ENCODE assay signal across 8 mouse cellular contexts in the genomic region with DNA sequence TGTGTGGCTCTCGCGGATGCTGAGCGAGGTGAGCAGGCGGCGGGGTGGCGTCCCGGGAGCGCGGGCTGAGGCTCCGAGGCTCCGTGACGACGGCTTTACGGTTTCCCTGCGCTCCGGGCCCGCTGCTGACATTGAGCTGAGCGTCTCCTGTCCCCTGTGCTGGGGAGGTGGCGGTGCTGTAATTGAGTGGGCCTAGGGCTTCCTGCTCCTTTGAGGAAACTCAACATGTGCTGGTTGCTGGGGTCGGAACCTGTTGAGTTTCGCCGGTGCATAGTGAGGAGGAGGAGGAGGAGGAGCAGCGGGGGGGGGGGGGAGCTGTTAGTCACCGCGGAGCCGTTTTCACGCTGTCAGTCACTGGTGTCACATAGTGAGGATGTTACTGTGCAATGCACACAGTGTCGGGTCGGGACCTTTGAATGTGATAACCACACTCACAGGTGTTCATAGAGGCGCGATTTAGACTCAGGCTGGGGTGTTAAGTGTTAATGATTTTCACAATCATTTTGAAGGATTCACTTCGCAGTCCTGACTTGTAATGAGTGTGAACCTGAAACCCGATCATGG. TPM values are rescaled to one million over a fixed set of nuclear protein-coding genes. Genes with fewer than 3 reads are reported as not detected.
DNase-seq lines count a peak whose midpoint lies in the region; ATAC-seq and TF ChIP-seq lines count a peak whose summit lies in the region.

No protein-coding gene starts in this region.

- peak overlapping the region; percentile 67 for H3K9ac ChIP-seq in heart, embryonic 15.5 days
- peak overlapping the region; percentile 78 for H3K9ac ChIP-seq in MEL (ENCODE audit: control insufficient read depth, low read depth, low read length, poor library complexity, severe bottlenecking)

- intact Hi-C loops in heart, postnatal 36 days (cut with DNase I) = loop anchor here (1.0 to 2.0 kb wide), 3 partner anchors 16 to 86 kb away; a partner anchor contains a TSS

- peak overlapping the region; percentile 68 for H3K4me3 ChIP-seq in heart, embryonic 15.5 days
- peak overlapping the region; percentile 70 to 88 for H3K4me3 ChIP-seq in MEL (ENCODE audit: control insufficient read depth in 1 of 2, insufficient read depth in 1 of 2, low read depth in 2 of 2, low read length in 2 of 2)
- H3K4me3 ChIP-seq in hindbrain, embryonic 10.5 days = peak overlapping the region; percentile 90
- H3K4me3 ChIP-seq in midbrain, embryonic 10.5 days = peak overlapping the region; percentile 100

- H3K9me3 ChIP-seq in heart, embryonic 15.5 days (replicated peaks) = no peaks in the 10 kb centered on the region
- H3K9me3 ChIP-seq in MEL (replicated peaks; ENCODE audit: insufficient read depth, low read length) = no peaks in the 10 kb centered on the region
- H3K9me3 ChIP-seq in hindbrain, embryonic 10.5 days = no peaks in the 10 kb centered on the region
- H3K9me3 ChIP-seq in midbrain, embryonic 10.5 days (replicated peaks) = no peaks in the 10 kb centered on the region

- no peak for DNase-seq in heart, postnatal 36 days
- no peak for DNase-seq in MEL (ENCODE audit: low read depth, low spot score)
- DNase-seq in hindbrain, embryonic 10.5 days (ENCODE audit: low spot score) = no peak
- no peak for DNase-seq in midbrain, embryonic 10.5 days (ENCODE audit: low spot score)
- DNase-seq in urinary bladder, adult 2 months (ENCODE audit: low spot score) = no peak
- no peak for DNase-seq in spleen, postnatal 4 days (ENCODE audit: low spot score in 2 of 2)
- DNase-seq in cerebellum, postnatal 14 days = no peak

- peak; percentile 51 for ATAC-seq in heart, embryonic 15.5 days (replicated peaks; ENCODE audit: insufficient number of reproducible peaks, insufficient read depth, low FRiP score, low read depth)

- TF ChIP-seq EP300 in MEL (IDR thresholded peaks at IDR 0.05; ENCODE audit: low read depth in 1 of 2, low read length in 2 of 2) = no peak

- no peak for TF ChIP-seq RAD21 in MEL (IDR thresholded peaks at IDR 0.05; ENCODE audit: low read depth, low read length)

- H3K4me1 ChIP-seq in heart, embryonic 15.5 days (replicated peaks) = peaks cover 20% of the 10 kb centered on the region
- peaks cover 0 to 17% of the 10 kb centered on the region in 2 experiments; a peak in 2 of 4 replicates for H3K4me1 ChIP-seq in MEL (ENCODE audit: control insufficient read depth in 1 of 2, insufficient read depth in 2 of 2, low read length in 2 of 2)
- peaks cover 32% of the 10 kb centered on the region for H3K4me1 ChIP-seq in hindbrain, embryonic 10.5 days (replicated peaks)
- peaks cover 32% of the 10 kb centered on the region for H3K4me1 ChIP-seq in midbrain, embryonic 10.5 days

- no peak for TF ChIP-seq POLR2A in MEL (IDR thresholded peaks at IDR 0.05; ENCODE audit: control insufficient read depth in 1 of 2, insufficient read depth in 1 of 2, low read depth in 1 of 2, low read length in 2 of 2, poor library complexity in 1 of 2)

- WGBS in heart, embryonic 15.5 days = under 1% methylated on average over 32 of the region's 33 CpGs
- 2% methylated on average over 33 of the region's 33 CpGs for WGBS in hindbrain, embryonic 10.5 days
- 2% methylated on average over 33 of the region's 33 CpGs for WGBS in midbrain, embryonic 10.5 days

- no peak for TF ChIP-seq CTCF in MEL (IDR thresholded peaks at IDR 0.05 in 2 of 3, conservative IDR thresholded peaks at IDR 0.05 in 1 of 3; ENCODE audit: control insufficient read depth in 1 of 3, insufficient read depth in 1 of 3, low read depth in 2 of 3, low read length in 3 of 3, poor library complexity in 1 of 3, severe bottlenecking in 1 of 3)

- H3K36me3 ChIP-seq in heart, embryonic 15.5 days = peaks cover 32% of the 10 kb centered on the region
- peaks cover 0 to 13% of the 10 kb centered on the region in 2 experiments; a peak in 3 of 4 replicates for H3K36me3 ChIP-seq in MEL (ENCODE audit: control insufficient read depth in 1 of 2, insufficient read depth in 2 of 2, low read length in 2 of 2)
- peaks cover 43% of the 10 kb centered on the region for H3K36me3 ChIP-seq in hindbrain, embryonic 10.5 days
- H3K36me3 ChIP-seq in midbrain, embryonic 10.5 days = peaks cover 42% of the 10 kb centered on the region

- H3K27me3 ChIP-seq in heart, embryonic 15.5 days = no peaks in the 10 kb centered on the region
- H3K27me3 ChIP-seq in MEL (ENCODE audit: control insufficient read depth in 1 of 2, insufficient read depth in 2 of 2, low read length in 2 of 2) = no peaks in the 10 kb centered on the region
- H3K27me3 ChIP-seq in hindbrain, embryonic 10.5 days (ENCODE audit: insufficient read depth, poor library complexity, severe bottlenecking) = no peaks in the 10 kb centered on the region
- H3K27me3 ChIP-seq in midbrain, embryonic 10.5 days (ENCODE audit: low read depth, poor library complexity, severe bottlenecking) = no peaks in the 10 kb centered on the region

- H3K4me2 ChIP-seq in heart, embryonic 15.5 days = peak overlapping the region; percentile 66

- 0 out of 2 replicates have a peak overlapping the region, but pooled peaks have one; percentile 0 for H3K27ac ChIP-seq in heart, embryonic 15.5 days
- peak overlapping the region; percentile 26; the same call in 1 of the 2 replicates for H3K27ac ChIP-seq in MEL (ENCODE audit: control insufficient read depth, low read depth, low read length)
- H3K27ac ChIP-seq in hindbrain, embryonic 10.5 days = peak overlapping the region; percentile 83
- peak overlapping the region; percentile 83 for H3K27ac ChIP-seq in midbrain, embryonic 10.5 days (replicated peaks)

- peaks cover 18% of the 10 kb centered on the region for H3K79me2 ChIP-seq in MEL (ENCODE audit: control insufficient read depth, insufficient read depth, low read length, poor library complexity)

TF ChIP-seq in MEL, 35 proteins besides CTCF, POLR2A, EP300 and RAD21 (continues in another document):
- no peak for TF ChIP-seq ZKSCAN1 (IDR thresholded peaks at IDR 0.05; ENCODE audit: low read depth, low read length)
- no peak for TF ChIP-seq RCOR1 (IDR thresholded peaks at IDR 0.05; ENCODE audit: low read depth, low read length)
- no peak for TF ChIP-seq NELFE (IDR thresholded peaks at IDR 0.05; ENCODE audit: low read depth, low read length)
- no peak for TF ChIP-seq SIN3A (IDR thresholded peaks at IDR 0.05; ENCODE audit: low read length)
- no peak for TF ChIP-seq ZC3H11A (IDR thresholded peaks at IDR 0.05; ENCODE audit: low read depth, low read length)
- TF ChIP-seq POLR2AphosphoS2 (IDR thresholded peaks at IDR 0.05; ENCODE audit: low read length) = no peak

RNA-seq across cellular contexts. Expression of a gene that starts 0.4 kb away (rescaled TPM):
- 15.2 and 19.6 TPM in 2 replicates for polyA plus RNA-seq in heart, embryonic 15.5 days (2015; fragmentation: Nextera tagmentation; extraction: Ambion mirVana)
- 10 to 100 TPM; 17.9 to 21.7 TPM for total RNA-seq in heart, postnatal 36 days (2021)
- 30.3 and 34.6 TPM in 2 replicates for total RNA-seq in MEL (2012; rRNA removed)
- polyA plus RNA-seq in MEL (2012; ENCODE audit: insufficient read depth in 1 of 2, insufficient read length in 2 of 2, low read depth in 1 of 2, low replicate concordance in 2 of 2, missing spikeins in 1 of 2) = 10 to 100 TPM in 1 of 2 experiments, not detected in 1; 44.7 TPM
- 39.9 and 43.7 TPM in 2 replicates for polyA plus RNA-seq in hindbrain, embryonic 10.5 days (2016; fragmentation: Nextera tagmentation; extraction: Ambion mirVana)
- polyA plus RNA-seq in midbrain, embryonic 10.5 days (2016; fragmentation: Nextera tagmentation; extraction: Ambion mirVana) = 43.0 and 47.6 TPM in 2 replicates
- polyA plus RNA-seq in urinary bladder, adult 2 months (2012; rRNA removed) = 21.6 and 24.2 TPM in 2 replicates

RNA-seq across cellular contexts. Expression of a gene that starts 16.3 kb away (rescaled TPM):
- 20.7 and 28.8 TPM in 2 replicates for polyA plus RNA-seq in heart, embryonic 15.5 days (2015; fragmentation: Nextera tagmentation; extraction: Ambion mirVana)
- 1 to 10 TPM; 6.5 to 7.0 TPM for total RNA-seq in heart, postnatal 36 days (2021)
- 29.4 and 36.5 TPM in 2 replicates for total RNA-seq in MEL (2012; rRNA removed)
- polyA plus RNA-seq in MEL (2012; ENCODE audit: insufficient read depth in 1 of 2, insufficient read length in 2 of 2, low read depth in 1 of 2, low replicate concordance in 2 of 2, missing spikeins in 1 of 2) = 10 to 100 TPM in 1 of 2 experiments, not detected in 1; 49.3 TPM
- polyA plus RNA-seq in hindbrain, embryonic 10.5 days (2016; fragmentation: Nextera tagmentation; extraction: Ambion mirVana) = 52.5 and 53.2 TPM in 2 replicates
- polyA plus RNA-seq in midbrain, embryonic 10.5 days (2016; fragmentation: Nextera tagmentation; extraction: Ambion mirVana) = 48.7 and 51.0 TPM in 2 replicates
- polyA plus RNA-seq in urinary bladder, adult 2 months (2012; rRNA removed) = 26.3 and 28.7 TPM in 2 replicates

RNA-seq across cellular contexts. Expression of a gene that starts 16.4 kb away (rescaled TPM):
- 15.6 and 23.3 TPM in 2 replicates for polyA plus RNA-seq in heart, embryonic 15.5 days (2015; fragmentation: Nextera tagmentation; extraction: Ambion mirVana)
- 10 to 100 TPM; 12.4 to 12.5 TPM for total RNA-seq in heart, postnatal 36 days (2021)
- total RNA-seq in MEL (2012; rRNA removed) = 28.9 and 37.1 TPM in 2 replicates
- polyA plus RNA-seq in MEL (2012; ENCODE audit: insufficient read depth in 1 of 2, insufficient read length in 2 of 2, low read depth in 1 of 2, low replicate concordance in 2 of 2, missing spikeins in 1 of 2) = 10 to 100 TPM in 1 of 2 experiments, not detected in 1; 41.7 TPM
- 35.8 and 36.7 TPM in 2 replicates for polyA plus RNA-seq in hindbrain, embryonic 10.5 days (2016; fragmentation: Nextera tagmentation; extraction: Ambion mirVana)
- 35.9 and 43.0 TPM in 2 replicates for polyA plus RNA-seq in midbrain, embryonic 10.5 days (2016; fragmentation: Nextera tagmentation; extraction: Ambion mirVana)
- polyA plus RNA-seq in urinary bladder, adult 2 months (2012; rRNA removed) = 23.6 and 24.3 TPM in 2 replicates

RNA-seq across cellular contexts. Expression of a gene that starts 29.3 kb away (rescaled TPM):
- polyA plus RNA-seq in heart, embryonic 15.5 days (2015; fragmentation: Nextera tagmentation; extraction: Ambion mirVana) = 0.05 TPM in 1 of 2 replicates, not detected in the other
- total RNA-seq in heart, postnatal 36 days (2021) = under 1 TPM in 1 of 2 experiments, not detected in 1; 0.17 TPM
- total RNA-seq in MEL (2012; rRNA removed) = 0.04 TPM in 1 of 2 replicates, not detected in the other
- under 1 TPM in 1 of 2 experiments, not detected in 1; 0.11 TPM for polyA plus RNA-seq in MEL (2012; ENCODE audit: insufficient read depth in 1 of 2, insufficient read length in 2 of 2, low read depth in 1 of 2, low replicate concordance in 2 of 2, missing spikeins in 1 of 2)
- polyA plus RNA-seq in hindbrain, embryonic 10.5 days (2016; fragmentation: Nextera tagmentation; extraction: Ambion mirVana) = 0.14 and 0.30 TPM in 2 replicates
- 0.26 and 0.34 TPM in 2 replicates for polyA plus RNA-seq in midbrain, embryonic 10.5 days (2016; fragmentation: Nextera tagmentation; extraction: Ambion mirVana)
- not detected in 2 replicates for polyA plus RNA-seq in urinary bladder, adult 2 months (2012; rRNA removed)

RNA-seq across cellular contexts. Expression of a gene that starts 50.0 kb away (rescaled TPM):
- polyA plus RNA-seq in heart, embryonic 15.5 days (2015; fragmentation: Nextera tagmentation; extraction: Ambion mirVana) = 38.5 and 47.8 TPM in 2 replicates
- total RNA-seq in heart, postnatal 36 days (2021) = 10 to 100 TPM; 39.1 to 42.0 TPM
- 63.1 and 86.1 TPM in 2 replicates for total RNA-seq in MEL (2012; rRNA removed)
- polyA plus RNA-seq in MEL (2012; ENCODE audit: insufficient read depth in 1 of 2, insufficient read length in 2 of 2, low read depth in 1 of 2, low replicate concordance in 2 of 2, missing spikeins in 1 of 2) = 10 to 100 TPM in 1 of 2 experiments, not detected in 1; 57.8 TPM
- 37.2 and 40.9 TPM in 2 replicates for polyA plus RNA-seq in hindbrain, embryonic 10.5 days (2016; fragmentation: Nextera tagmentation; extraction: Ambion mirVana)
- polyA plus RNA-seq in midbrain, embryonic 10.5 days (2016; fragmentation: Nextera tagmentation; extraction: Ambion mirVana) = 35.9 and 37.0 TPM in 2 replicates
- 20.7 and 29.1 TPM in 2 replicates for polyA plus RNA-seq in urinary bladder, adult 2 months (2012; rRNA removed)

Comparison
In these comparisons a context has a peak if more than half of its experiments do, and no peak if none do; other contexts are left out.
1. H3K27ac ChIP-seq: peak in every context shown above with its lines; median percentile 83 in hindbrain, embryonic 10.5 days; 83 in midbrain, embryonic 10.5 days; 26 in MEL; 0 in heart, embryonic 15.5 days.